Mouse (Mus musculus) spleen, postnatal 14 days (tissue): Measurements from ENCODE around the gene Fbxo44.
"Not testable (repeated sequence)": the region's sequence is repeated elsewhere in the genome, so short reads cannot be mapped to it uniquely, and the experiment has no call there.

Source experiments
- DNase-seq, 2 experiments: peaks; one replicate each; pipeline ENCODE4 v3.0.0; 2021 to 2022; ENCODE audit warnings: low spot score in 2 of 2

The Fbxo44 gene

DNA sequence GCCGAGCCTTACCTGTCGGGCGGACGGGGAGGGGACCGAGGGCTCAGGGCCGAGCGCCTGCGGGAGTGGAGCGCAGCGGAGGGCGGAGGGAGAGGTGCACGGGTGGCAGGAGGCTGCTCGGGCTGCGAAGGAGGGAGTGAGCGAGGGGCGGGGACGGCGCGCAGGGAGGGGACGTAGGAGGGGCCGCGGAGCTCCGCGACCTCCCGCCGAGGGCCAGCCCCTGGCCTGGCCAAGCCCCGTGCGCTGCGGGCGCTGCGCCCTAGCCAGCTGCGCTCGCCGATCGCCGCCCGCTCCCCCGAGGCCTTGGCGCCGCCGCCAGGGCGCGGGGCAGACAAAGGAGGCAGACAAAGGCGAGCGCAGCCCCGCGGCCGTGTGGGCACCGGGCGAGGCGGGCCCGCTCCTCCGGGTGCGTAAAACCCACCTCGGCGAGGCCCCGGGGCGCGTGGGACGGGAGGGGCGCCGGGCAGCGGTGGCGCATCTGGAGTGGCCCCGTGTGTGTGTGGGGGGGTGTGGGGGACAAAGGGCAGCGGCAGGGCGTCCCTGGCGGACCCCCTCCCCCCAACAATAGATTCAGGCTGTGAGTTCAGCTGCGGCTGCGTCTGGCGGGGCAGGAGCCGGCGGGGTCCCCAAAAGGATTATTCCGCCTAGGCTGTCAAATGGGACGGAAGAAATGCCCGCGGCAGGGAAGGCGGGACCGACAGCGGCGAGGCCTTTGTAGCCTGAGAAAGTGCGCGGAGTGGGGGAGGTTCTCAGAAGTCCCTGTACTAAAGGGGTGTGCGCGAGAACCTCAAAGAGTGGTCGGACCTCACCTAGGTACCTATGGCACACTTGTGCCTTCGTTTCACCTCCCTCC, 29.5 kb downstream of the Fbxo44 start, which contains the start of gene Draxin:
Draxin (minus strand) TSS at position 138 of the 853 bp plus-strand sequence.
- no peak for DNase-seq

DNA sequence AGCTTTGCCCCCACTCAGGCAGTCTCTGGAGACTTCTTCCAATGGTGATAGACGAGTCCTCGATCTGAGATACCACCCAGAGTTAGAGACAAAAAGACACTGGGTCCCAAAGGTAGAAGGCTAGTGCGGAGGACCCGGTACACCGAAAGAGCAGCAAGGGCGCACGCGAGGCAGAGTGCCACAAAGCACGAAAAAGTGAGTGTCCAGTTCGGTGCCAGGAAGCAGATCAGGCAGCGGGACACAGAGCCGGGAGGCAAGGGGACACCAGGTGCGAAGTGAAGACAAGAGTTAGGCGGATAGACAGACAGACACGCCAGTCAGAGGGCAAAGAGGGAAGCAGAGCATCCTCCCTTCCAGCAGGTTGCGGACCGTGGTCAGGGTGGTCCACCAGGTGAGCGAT, 30.1 kb downstream of the Fbxo44 start, which contains the start of gene Mad2l2:
Mad2l2 (plus strand) TSS at position 252 of the 400 bp plus-strand sequence.
- no peak for DNase-seq

DNA sequence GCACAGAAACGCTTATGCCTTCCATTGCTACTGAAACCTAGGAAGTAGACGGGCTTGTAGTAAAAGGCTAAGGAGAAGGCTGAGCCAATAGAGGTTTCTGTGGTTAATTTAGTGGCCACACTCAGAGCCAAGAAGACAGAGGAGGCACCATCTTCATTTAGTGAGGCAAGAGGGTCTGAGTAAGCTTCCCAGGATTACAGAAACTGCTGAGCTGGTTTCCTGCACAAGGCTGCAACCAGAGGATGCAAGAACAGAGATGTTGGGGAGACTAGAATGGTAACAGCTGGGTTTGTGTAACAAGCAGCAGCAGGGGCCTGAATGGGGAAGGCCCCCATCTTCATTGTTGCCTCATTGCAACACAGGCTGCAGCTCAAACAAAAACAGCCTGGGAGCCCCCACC, 31.6 kb downstream of the Fbxo44 start:
- DNase-seq: no peak

DNA sequence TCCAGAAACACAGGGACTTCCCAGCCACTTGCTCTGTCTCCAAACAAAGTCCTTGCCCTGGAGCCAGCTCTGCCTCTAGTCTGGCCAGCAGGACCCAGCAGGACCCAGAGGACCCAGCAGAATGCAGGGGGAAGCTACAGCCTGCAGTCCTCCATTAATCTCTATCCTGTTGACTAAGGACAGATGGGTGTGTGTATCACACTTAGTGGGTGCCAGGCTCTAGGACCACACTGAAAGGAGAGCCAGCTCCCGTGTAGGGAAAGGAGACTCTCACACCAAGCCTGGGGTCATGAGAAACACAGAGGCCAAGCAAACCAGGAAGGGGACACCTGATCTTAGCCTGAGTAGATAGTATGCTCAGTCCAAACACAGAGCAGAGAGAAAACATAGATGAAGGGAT, 32.0 kb downstream of the Fbxo44 start:
- no peak for DNase-seq

DNA sequence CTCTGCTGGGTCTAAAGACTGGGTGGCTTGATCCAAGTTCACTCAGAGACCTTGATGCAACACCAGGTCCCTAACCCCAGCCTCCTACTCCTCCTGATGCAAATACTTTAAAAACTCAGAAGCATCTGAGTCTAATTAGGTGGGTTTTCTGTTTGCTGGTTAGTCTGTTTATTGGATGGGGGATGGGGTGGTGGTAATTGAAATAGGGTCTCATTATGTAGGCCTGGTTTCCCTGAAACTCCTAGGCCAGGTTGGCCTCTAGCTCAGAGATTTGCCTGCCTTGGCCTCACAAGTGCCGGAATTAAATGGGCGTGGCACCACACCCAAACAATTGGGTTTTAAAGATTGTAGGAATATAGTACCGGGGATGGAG, 37.6 kb downstream of the Fbxo44 start:
- DNase-seq: no peak

DNA sequence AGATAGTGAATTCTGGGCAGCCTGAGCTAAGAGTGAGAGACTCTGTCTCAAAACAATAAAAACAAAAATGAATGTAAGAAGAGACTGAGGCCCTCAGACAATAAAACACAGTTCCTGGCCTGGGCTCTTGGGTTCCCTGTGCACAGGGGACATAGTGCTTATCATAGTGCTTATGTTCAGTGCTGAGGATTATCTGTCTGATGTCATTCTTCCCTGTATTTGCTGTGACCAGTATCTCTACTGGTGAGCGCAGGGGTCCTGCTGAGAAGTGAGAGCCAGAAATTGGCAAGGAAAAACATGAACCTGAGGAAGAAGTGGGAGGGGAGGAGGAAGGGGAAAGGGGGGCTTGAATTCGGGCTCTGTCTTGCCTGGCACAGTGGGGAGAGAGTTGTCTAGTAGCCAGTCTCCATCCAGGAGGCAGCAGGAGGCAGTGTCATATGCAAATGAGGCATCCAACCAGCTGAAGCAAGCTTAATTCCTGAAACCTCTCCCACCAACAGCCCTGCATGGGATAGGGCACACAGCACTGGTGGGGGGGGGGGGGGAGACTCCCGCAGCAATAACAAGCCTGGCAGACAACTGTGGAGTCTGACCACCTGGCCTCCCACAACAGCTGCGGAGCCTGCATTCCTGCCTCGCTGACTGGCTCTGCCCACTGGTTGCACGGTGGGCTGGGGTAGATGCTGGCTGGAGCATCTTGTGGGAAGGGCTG, 38.1 kb downstream of the Fbxo44 start:
- DNase-seq: no peak

DNA sequence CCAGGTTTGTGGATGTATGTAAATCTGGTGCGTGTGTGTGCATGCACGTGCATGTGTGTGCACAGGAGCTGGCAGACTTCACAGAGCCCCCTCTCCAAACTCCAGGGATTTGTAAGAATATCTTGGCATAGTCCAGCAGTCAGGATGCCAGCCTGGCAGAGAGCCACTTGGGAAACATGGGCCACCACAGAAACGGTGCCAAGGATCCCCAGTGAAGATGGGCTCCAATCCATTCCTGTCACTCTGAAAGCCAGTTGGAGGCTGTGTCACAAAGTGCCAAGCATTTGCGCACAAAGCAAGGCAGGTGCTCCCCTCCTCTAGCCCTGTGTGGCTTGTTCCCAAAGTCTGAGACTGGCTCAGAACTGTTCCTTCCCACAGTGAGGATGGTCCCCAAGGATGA, 38.9 kb downstream of the Fbxo44 start:
- DNase-seq: no peak

DNA sequence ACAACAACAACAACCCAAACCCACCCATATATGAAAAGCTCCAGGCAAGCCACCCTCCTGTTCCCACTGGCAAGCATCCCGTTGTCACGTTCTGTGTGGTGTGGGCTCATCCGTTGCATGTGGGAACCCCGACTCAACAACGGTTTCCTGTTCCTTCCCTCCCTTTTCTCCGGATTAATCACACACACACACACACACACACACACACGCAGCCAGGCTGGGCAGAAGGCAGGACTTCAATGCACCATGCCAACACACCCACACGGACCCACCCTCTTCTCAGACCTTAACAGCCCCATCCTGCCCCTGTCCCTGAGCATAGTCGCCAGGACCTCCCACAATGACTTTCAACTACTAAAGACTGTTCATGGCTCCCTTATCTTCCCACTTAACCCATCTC, 39.7 kb downstream of the Fbxo44 start:
- no peak for DNase-seq

DNA sequence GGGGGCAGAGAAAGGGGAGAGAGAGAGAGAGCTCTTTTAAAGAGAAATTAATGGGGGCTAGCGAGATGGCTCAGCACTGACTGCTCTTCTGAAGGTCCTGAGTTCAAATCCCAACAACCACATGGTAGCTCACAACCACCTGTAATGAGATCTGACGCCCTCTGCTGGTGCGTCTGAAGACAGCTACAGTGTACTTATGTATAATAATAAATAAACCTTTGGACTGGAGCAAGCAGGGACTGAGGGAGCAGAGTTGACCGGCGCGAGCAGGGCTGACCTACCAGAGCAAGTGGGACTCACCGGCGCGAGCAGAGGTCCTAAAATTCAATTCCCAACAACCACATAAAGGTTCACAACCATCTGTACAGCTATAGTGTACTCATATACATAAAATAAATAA, 40.7 kb downstream of the Fbxo44 start:
- not testable (repeated sequence) for DNase-seq

DNA sequence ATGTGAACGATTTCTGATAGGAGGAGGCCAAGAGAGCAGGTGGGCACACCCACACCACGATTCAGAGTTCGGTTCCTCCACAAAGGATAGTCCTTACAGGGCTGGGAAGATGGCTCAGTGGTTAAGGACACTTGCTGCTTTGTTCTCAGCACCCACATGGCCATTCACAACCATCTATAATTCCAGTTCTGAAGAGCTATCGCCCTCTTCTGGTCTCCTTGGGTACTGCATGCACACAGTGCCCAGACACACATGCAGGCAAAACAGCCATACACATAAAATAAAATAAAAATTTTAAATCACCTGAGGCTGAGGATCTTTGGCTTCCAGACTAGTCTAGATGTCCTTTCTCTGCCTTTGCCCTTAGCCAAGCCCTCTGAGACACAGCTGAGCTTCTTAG, 42.9 kb downstream of the Fbxo44 start:
- no peak for DNase-seq

DNA sequence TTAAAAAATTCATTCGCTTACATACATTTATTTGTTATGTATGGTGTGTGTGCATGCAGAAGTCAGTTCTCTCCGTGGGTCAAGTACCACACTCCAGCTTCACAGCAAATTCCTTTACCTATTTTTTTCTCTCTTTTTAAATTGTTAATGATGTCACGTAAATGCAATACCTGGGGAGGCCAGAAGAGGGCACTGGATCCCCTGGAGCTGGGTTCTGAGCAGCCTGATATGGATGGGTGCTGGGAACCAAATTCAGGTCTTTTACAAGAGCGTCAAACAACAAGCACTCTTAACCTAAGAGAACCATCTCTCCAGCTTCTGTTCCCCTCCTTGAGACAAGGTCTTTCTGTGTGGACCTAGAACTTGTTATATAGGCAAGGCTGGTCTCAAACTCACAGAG, 43.6 kb downstream of the Fbxo44 start:
- no peak for DNase-seq

DNA sequence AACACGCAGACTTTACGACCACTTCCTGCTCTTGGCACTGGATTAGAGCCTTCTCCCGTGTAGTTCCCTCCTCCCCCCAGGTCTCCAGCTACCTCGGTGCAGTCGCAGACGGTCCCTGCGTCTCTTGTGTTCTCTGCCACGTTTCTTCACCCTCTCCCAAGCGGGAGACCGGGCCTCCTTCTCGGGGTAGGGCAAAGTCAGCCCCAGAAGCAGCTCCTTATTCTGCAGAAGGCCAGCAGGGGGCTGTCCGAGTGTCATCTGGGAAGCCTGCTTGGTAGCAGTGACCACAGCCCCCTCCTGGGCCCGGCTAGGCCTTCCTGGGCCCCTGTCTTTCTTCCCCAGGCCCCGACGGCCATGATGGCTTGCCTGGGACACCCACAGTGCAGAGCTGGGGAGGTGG, 44.8 kb downstream of the Fbxo44 start:
- no peak for DNase-seq

DNA sequence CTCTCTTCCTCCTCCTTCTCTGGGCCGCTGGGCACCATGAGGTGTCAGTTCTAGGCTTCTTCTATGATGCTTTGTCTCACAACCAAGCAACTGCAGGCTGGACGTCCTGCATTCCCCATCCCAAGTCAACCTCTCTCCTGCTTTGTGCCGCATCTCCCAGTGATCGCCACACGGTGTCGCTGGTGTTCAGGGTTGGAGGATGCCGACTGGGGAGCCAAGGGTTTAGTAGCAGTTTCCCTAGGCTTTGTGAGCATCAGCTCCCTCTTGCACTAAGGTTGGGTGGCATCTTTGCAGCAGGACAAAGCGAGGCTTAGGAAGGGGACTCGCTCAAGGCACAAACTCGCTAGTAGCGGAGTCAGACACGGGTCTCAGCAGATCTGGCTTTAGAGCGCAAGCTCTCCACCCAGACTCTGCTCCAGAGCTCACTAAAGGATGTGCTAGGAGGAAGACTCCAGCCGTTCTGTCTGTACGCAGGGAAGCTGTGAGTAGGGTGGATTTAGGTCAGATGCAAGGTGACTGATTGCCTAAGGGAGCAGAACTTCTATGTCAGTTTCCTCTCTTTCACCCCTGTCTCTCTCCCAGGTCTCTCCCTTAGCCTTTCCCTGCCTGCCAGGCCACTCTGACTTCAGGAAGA, 45.4 kb downstream of the Fbxo44 start:
- peak; percentile 56 to 75 for DNase-seq

DNA sequence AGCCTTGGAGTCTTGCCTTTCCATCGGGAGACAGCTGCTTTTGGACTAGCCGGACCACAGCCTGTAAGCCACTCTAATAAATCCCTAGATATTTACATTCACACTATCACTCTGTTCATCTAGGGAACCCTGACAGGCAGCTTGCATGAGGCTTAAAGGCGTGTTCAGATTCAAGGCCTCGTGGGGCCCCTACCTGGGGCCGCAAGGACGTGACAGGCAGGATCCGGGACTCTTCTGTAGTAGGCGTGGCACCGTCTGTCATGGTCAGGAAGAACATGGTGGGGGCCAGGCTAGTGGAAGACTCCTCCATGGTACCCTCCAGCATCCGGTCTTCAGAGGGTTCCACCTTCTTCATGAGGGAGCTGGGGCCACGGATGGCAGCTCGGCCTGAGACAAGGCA, 47.8 kb downstream of the Fbxo44 start:
- no peak for DNase-seq

DNA sequence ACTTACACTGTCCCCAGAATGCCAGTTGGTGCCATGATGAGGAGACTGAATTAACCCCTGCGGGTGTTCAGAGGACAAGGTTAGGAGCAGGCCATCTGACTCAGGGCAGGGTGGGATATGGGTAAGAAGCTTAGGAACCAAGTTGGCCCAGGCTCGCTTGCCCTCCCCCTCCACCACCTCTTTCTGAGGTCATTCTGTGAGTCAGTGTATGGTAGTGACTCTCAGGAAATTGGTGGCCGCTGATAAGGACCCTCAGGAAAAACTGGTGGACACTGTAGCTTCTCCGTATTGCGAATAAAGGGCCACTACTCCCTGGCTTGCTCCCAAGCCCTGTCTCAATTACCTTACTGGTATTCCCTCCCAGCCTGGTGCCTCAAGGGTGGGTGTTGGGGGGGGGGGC, 51.1 kb downstream of the Fbxo44 start:
- DNase-seq: no peak

DNA sequence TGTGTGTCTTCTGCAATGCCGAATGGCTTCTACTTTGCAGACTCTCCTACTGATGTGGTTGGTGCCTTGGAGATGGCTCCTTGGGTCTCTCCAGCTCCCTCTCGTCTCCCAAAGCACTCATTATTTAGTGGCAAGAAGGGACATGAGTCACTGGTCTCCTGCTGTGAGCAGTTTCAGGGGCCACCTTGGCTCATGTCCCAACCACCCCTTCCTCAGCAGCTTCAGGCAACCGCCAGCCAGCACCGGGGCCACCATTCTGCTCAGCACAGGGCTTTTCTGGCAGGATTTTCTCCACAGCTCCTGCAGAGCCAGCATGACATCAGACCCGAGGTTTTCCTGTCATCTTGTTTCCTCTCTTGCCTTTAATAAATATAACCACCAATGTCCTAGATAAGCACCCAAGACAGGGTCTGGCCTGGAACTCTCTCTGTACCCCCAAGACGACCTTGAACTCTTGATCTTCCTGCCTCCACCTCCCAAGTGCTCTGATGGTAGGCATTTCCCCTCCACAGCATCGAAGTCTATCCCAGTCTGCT, 51.6 kb downstream of the Fbxo44 start:
- no peak for DNase-seq

DNA sequence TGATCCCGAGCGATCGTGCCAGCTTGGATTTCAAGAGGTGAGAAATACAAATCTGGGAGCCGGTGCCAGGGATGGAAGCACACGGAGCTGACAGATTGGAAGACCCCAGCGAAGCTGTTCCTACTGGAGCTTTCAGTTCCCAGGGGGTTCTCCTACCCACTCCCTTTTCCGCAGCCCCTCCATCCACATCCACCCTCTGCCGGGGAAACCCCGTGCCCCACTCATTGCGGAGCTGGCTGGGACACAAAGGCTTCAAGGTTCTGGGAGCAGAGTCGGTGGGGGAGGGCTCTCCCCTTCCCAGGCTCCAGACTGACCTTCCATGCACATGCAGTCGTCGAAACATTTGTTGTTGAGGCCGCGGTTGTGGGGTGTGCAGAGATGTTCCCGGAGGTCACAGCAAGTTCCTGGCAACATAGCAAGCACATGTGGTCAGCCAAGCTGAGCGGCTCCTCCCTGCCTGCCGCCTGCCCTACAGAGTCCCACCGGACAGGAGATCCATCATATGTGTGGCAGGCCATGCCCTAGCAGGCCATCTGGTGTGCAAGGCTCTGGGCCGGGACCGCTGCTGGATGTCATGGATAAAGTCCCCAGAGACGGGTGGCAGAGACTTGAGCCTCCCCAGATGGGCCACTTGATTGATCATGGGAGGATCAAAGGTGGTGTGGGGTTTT, 52.5 kb downstream of the Fbxo44 start:
- DNase-seq: no peak

DNA sequence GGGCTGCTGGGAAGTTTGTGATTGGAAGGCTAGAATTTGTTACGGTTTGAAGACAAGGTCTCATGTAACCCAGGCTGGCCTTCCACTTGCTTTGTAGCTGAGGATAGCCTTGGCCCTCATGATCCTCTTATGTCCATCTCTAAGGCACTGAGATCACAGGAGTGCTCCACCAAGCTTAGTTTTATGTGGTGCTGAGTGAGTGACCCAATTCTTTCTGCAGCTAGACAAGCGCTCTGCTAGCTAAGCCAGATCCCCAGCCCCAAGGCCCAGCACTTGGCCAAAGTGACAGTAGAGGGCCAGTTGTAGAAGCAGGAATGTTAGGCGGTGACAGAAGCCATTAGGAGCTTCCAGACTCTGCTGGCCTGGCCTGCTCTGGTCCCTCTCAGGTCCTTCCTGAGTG, 56.1 kb downstream of the Fbxo44 start:
- no peak for DNase-seq
